Mouse (Mus musculus) sigmoid colon, adult 10 weeks (tissue): Measurements from ENCODE around the gene Gdf3. TPM values are rescaled to one million over a fixed set of nuclear protein-coding genes. Genes with fewer than 3 reads are reported as not detected.

Experiments used
- polyA plus RNA-seq: library from polyadenylated mRNA; stranded (reverse); fragments of 350-450 nt; fragmentation: Illumina TruSeq; extraction: RNeasy Lipid Tissue Mini Kit (QIAGEN cat#74804); gene quantifications from one replicate; pipeline ENCODE4 v1.2.3, GENCODE M21; 2014; ENCODE audit warnings: low read depth, low replicate concordance

The Gdf3 gene
- not detected for polyA plus RNA-seq

DNA sequence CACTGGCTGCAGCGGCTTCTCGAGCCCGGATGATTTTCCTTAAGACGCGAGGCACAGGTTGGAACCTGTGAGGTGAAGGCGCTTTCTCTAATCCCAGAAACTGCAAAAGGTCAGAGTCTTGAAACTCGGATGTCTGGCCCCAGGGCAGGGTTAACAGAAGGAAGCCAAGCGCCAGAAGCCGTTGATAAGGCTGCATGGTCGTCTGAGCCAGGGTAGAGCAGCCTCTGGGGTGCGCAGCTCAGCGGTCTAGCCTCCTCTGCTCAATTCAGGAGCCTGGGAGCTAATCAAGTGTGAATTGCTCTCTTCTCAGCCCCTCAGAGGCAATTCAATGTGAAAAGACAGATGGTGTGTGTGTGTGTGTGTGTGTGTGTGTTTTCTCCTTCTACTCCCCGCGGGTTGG is at the start of gene Gdf3:
Gene Gdf3, minus strand, starts transcription at position 317 of the 400 bp plus-strand sequence.

GRCm38 (mm10) chr6:122626110-122626509 is 16.2 kb upstream of the Gdf3 start, which contains the start of gene Dppa3:
Gene Dppa3 (plus strand): TSS chr6:122626410.

DNA sequence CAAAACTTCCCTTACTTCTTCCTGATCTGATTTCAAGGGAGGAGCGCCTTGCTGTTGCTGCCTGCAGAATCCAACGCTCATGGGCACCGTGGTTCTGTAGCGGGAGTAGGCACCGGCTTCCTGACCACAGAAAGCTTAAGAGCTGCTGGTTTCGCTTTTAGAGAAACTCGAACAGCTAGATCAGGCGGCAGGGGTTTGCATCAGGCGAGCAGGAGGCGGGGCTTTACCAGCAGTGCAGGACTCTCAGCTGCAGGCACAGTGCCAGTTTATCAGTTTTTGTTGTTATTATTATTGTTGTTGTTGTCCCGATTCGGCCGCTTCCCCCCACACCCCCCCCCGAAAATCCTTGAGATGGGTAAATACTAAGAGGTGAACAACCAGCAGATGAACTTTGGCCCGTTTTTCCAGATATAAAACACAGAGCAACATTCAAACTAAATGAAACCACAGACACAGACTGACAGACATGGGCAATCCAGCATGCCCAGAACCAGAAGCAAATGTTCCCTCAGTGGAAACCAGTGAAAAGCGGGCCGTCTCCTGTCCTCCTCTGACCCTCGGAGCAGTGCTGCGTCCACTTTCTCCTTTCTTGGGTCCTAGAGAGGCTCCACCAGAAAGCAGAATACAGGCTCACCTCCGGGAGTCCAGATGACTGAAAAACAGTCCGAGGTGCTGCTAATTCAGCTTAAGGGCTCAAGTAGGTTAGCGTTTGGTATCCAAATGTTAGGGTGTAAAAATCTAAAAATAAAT is 7.5 kb downstream of the Gdf3 start, which contains the start of gene Apobec1:
Gene Apobec1, minus strand, starts transcription at position 203 of the 750 bp plus-strand sequence.

Other genes with a start within 250 kb of the Gdf3 start
- gene Rimklb, start 111.3 kb downstream of the Gdf3 start, polyA plus RNA-seq, result 1.1 TPM
- gene Mfap5, start 104.2 kb downstream of the Gdf3 start, polyA plus RNA-seq, result 23.0 TPM
- gene Aicda, start 56.3 kb downstream of the Gdf3 start, polyA plus RNA-seq, result 0.50 TPM
- gene Apobec1, start 7.6 kb downstream of the Gdf3 start, polyA plus RNA-seq, result 96.4 TPM
- gene Dppa3, start 16.3 kb upstream of the Gdf3 start, polyA plus RNA-seq, result not detected
- not detected for gene Nanog, start 97.4 kb upstream of the Gdf3 start, polyA plus RNA-seq
- gene Slc2a3, start 191.6 kb upstream of the Gdf3 start, polyA plus RNA-seq, result 2.4 TPM
- 20.0 TPM for gene Foxj2, start 209.8 kb upstream of the Gdf3 start, polyA plus RNA-seq
- 7.3 TPM for gene C3ar1, start 246.1 kb upstream of the Gdf3 start, polyA plus RNA-seq